Mouse (Mus musculus): ENCODE data around the gene Ebp.

Ebp gene

GRCm38 (mm10) chrX:8193419-8193723 lies at the start of gene Ebp:
Gene Ebp (minus strand): TSS chrX:8193512.
- peak; percentile 21 for DNase-seq (ENCODE audit: low spot score)

- DNase-seq (ENCODE audit: low spot score): no peak
These were observed 45.6 kb upstream of the Ebp start for GRCm38 (mm10) chrX:8238804-8239395.

DNA sequence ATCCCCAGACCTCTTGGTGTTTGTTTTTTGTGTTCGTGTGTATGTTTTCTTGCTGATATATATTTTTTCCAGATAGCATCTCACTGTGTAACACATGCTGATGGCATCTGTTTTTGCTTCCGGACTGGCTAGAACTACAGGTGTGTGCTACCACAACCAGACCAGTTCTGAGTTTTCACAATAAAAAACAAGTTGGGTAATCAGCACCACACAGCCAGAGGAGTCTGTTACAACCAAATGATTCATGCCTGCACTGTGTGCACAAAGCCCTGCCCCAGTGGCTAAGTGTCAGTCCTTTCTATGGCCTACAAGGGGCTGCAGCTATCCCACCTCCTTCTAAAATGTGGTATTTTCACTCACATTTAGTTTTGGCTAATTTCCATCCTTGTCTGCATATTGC lies 43.4 kb upstream of the Ebp start:
- no peak for DNase-seq (ENCODE audit: low spot score)

DNA sequence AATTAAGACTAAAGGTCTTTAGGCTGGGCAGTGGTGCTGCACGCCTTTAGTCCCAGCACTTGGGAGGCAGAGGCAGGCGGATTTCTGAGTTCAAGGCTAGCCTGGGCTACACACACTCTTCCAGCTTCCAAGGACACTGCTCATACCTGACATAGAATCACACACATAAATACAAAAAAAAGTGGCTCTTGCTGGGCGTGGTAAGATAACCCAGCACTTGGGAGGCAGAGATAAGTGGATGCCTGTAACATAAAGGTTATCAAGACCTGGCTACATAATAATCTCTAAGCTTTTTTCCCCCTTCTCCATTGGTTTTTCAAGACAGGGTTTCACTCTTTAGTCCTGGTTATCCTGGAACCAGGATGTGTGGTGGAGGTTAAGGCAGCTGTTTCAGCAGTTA lies 40.3 kb upstream of the Ebp start:
- DNase-seq (ENCODE audit: low spot score): no peak

GRCm38 (mm10) chrX:8230272-8230671 lies 37.0 kb upstream of the Ebp start:
- DNase-seq (ENCODE audit: low spot score): no peak

- DNase-seq (ENCODE audit: low spot score): no peak
These were observed 30.2 kb upstream of the Ebp start for GRCm38 (mm10) chrX:8223473-8223872.

DNA sequence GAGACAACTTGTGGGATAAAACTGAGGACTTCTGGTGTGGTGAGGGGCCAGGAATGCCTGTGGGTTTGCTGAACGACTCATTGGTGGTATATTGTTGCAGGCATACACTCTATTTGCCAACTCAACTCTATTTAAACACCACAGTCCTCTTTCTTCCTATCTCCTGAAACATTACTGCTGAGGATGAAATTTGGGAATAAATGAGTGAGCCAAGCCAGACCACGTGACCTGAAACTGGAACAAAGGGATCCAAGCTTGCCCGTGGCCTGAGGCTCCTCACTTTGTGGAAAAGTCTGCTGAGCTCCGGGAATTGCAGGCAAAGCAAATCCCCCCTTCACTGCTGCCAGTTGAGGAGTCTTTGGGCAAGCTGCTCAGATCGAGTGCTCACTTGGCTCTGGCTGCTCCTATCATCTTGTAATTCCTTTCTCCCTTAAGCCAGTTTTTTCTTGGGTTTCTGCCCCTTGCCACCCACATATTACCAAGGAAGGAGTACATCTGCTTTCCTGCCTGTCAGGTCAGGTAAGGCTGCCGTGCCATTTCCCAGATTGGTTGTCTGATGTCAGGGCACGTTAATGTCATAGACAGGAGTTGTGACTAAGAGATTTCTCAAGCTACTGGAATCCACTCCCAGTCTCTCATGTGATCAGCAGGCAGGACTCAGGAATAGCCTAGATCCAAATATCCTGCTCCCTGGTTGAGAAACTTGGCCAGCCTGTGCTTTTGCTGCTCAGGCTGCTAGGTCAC lies 29.5 kb upstream of the Ebp start:
- no peak for DNase-seq (ENCODE audit: low spot score)

GRCm38 (mm10) chrX:8222296-8222677 lies 29.0 kb upstream of the Ebp start:
- DNase-seq (ENCODE audit: low spot score): no peak

GRCm38 (mm10) chrX:8219651-8220050 lies 26.3 kb upstream of the Ebp start:
- DNase-seq (ENCODE audit: low spot score): no peak

DNA sequence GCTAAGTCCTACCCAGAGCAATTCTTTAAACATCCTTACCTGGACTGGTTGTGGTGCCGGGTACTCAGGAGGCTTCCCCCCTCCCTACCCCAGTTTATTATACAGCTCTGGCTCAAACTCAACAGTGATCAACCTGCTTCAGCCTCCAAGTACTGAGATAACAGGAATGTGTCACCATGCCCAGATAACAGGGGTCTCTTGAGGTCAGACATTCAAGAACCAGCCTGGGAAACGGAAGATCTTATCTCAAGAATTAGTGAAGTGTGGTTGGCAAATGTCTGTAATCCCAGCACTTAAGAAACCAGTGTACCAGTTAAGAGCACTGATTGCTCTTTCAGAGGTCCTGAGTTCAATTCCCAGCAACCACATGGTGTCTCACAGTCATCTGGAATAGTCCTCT lies 24.8 kb upstream of the Ebp start:
- no peak for DNase-seq (ENCODE audit: low spot score)

GRCm38 (mm10) chrX:8217383-8217782 lies 24.1 kb upstream of the Ebp start:
- no peak for DNase-seq (ENCODE audit: low spot score)

- no peak for DNase-seq (ENCODE audit: low spot score)
These were observed 18.3 kb upstream of the Ebp start for GRCm38 (mm10) chrX:8211490-8212207.

GRCm38 (mm10) chrX:8209720-8210119 lies 16.4 kb upstream of the Ebp start:
- no peak for DNase-seq (ENCODE audit: low spot score)

GRCm38 (mm10) chrX:8207224-8207623 lies 13.9 kb upstream of the Ebp start:
- DNase-seq (ENCODE audit: low spot score): no peak

GRCm38 (mm10) chrX:8206694-8207197 lies 13.4 kb upstream of the Ebp start:
- no peak for DNase-seq (ENCODE audit: low spot score)

DNA sequence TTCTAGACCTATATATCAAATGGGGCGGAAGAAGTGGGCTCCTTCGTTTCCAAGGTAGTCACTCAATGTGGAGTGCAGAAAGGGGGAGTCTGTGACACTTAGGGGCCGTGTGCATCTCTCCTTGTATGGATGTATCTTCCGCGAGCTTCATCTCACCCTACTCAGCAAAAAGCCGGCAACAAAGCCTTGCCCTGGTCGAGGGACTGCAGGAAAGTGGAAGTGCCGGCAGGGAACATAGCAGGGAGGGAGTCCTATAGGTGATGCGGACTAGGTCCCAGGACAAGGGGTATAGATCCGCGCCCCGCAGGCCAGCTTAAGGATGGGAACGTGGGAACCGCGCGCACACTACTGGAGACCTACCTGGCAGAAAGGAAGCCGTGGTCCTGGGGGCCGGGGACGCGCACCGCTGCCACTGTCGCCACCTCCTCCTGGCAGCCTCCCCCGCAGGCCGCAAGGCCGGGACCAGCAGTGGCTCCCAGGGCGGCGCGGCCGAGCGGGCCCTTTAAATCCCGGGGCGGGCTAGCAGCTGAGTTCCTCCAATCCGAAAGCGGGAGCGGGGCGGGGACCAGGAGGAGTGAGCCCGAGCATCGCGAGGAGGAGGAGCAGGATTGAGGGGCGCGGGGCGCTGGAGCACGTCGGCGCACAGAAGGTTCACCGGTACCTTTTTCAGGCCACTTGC lies 12.8 kb upstream of the Ebp start, which contains the start of gene Porcn:
Gene Porcn (minus strand): TSS at position 511 of the 679 bp plus-strand sequence.
- DNase-seq (ENCODE audit: low spot score): peak; percentile 65

DNA sequence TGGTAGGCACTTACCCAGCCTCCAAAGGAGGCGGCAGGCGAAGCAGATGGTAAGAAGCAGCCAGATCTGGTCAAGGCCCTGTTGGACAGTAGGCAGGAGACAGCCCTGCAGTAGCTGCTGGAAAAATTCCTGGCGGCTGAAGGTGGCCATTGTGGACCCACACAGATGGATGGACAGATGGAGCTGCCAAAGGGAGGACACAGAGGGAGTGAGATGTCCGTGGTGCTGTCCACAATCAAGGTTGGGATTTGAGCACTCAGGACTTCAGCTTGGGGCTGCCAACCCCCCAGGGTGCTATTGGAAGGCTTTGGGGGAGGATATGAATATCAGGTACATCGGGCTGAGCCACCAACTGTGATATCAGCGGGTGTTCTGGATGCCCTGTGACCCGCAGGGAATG lies 12.2 kb upstream of the Ebp start:
- DNase-seq (ENCODE audit: low spot score): no peak

GRCm38 (mm10) chrX:8205088-8205487 lies 11.8 kb upstream of the Ebp start:
- DNase-seq (ENCODE audit: low spot score): no peak

- no peak for DNase-seq (ENCODE audit: low spot score)
These were observed 10.8 kb upstream of the Ebp start for GRCm38 (mm10) chrX:8204076-8204475.

GRCm38 (mm10) chrX:8203105-8203504 lies 9.8 kb upstream of the Ebp start:
- DNase-seq (ENCODE audit: low spot score): no peak

DNA sequence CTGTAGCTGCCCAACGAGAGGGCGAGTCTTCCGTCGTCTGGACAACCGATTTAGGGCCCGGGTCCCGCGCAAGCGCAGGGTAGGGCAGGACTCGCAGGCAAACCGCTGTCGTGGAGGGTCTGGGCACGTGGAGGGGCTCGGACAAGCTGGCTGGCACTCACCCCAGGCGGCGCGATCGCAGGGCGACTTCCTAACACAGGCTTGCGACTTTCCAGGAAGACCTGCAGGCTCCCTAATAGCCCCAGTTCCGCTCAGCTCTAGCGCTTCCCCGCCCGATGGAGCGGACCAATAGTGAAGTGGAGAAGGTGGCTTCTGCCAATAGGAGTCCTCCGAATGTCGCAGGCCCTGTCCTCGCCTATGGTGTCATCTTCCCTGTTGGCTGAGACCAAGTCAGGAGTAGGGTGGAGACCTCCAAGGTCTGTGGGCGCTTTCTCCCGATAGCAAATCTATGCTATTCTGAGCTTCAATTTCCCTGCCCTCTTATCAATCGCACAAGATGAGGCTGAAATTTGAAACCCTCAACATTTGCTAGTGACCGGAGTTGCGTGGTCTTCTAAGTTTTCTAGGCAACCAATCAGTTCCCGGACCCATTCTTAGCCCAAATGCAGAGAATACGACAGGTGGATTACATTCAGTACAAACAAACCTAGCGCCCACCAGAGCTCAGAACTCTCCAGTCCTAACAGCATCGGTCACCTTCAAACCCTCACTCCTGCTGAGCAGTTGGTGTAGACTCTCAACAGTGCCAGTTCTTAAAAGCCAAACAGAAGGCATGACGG lies 483 bp downstream of the Ebp start:
- peak; percentile 66 for DNase-seq (ENCODE audit: low spot score)

GRCm38 (mm10) chrX:8192126-8192639 lies 1.1 kb downstream of the Ebp start:
- DNase-seq (ENCODE audit: low spot score): no peak
